Mouse (Mus musculus): ENCODE results near the gene Egflam. TPM values are rescaled to one million over a fixed set of nuclear protein-coding genes. Genes with fewer than 3 reads are reported as not detected.

The Egflam gene
- total RNA-seq, 2 experiments from 2014 or later: 7.7 to 8.7 TPM

- intact Hi-C loops (cut with DNase I): loop anchor here (1.0 kb wide), 2 partner anchors 317 to 342 kb away; no protein-coding TSS in a partner anchor
- peak; percentile 44 for DNase-seq (ENCODE audit: low spot score)
These were observed 172.0 kb downstream of the Egflam start for GRCm38 (mm10) chr15:7226225-7226624.

GRCm38 (mm10) chr15:7224151-7224775, 173.9 kb downstream of the Egflam start:
- no peak for DNase-seq (ENCODE audit: low spot score)
- intact Hi-C loops (cut with DNase I): loop anchor here (1.0 to 2.0 kb wide), 2 partner anchors 89 to 387 kb away; no protein-coding TSS in a partner anchor

GRCm38 (mm10) chr15:7222809-7223208, 175.4 kb downstream of the Egflam start:
- peak; percentile 47 for DNase-seq (ENCODE audit: low spot score)
- intact Hi-C loops (cut with DNase I): no loop called here

DNA sequence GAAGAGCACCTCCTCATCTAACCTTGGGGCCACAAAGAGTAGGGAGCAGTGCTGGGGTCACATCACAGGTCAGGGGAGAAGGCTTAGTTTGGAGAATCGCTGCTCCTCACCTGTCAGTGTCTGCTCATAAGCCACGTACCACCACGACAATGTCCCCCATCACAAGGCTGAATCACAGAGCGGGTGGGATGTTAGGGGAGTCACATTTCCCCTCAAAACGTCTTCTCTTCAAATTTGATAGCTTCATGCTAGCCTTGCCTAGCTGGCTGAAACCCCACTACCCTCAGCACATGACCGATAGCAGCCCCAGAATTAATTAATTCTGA, 181.0 kb downstream of the Egflam start:
- no peak for DNase-seq (ENCODE audit: low spot score)
- intact Hi-C loops (cut with DNase I): no loop called here

GRCm38 (mm10) chr15:7216581-7217272, 181.5 kb downstream of the Egflam start:
- intact Hi-C loops (cut with DNase I): no loop called here

DNA sequence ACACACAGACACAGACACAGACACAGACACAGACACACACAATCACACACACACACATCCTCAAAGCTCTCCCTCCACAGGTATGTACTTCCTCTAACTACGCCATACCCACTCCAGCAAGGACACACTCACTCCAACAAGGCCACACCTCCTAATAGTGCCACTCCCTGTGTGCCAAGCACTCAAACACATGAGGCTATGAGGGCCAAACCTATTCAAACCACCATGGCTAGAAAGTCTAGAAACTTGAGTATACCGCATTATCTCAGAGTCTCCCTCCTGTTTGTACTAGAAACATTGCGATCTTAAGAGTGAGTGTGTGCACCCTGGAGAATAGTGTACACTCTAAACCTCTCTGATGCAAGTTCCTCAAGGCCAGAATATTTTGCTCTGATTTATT, 182.3 kb downstream of the Egflam start:
- DNase-seq (ENCODE audit: low spot score): no peak
- intact Hi-C loops (cut with DNase I): no loop called here

More at GRCm38 (mm10) chr15:7216581-7217272, 181.5 kb downstream of the Egflam start:
- DNase-seq (ENCODE audit: low spot score): no peak

DNA sequence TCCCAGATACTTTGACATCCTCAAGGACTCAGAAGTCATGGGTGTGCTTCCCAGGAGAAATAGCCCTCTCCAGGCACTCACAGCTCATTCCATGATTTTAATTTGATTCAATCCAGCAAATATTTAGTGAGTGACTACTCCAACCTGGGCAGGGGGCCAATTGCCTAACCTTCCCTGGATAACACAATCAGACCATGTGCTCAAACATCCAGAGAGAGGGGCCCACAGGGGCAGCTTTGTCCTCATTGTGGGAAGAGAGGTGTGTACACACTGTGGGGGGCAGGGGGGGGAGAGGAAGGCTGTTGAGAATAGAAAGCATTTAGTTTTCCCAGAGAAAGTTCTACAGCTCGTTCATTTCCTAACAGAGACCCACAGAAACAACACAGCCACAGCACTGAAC, 184.5 kb downstream of the Egflam start:
- intact Hi-C loops (cut with DNase I): no loop called here
- no peak for DNase-seq (ENCODE audit: low spot score)

GRCm38 (mm10) chr15:7208180-7208579, 190.0 kb downstream of the Egflam start:
- no peak for DNase-seq (ENCODE audit: low spot score)
- intact Hi-C loops (cut with DNase I): no loop called here

DNA sequence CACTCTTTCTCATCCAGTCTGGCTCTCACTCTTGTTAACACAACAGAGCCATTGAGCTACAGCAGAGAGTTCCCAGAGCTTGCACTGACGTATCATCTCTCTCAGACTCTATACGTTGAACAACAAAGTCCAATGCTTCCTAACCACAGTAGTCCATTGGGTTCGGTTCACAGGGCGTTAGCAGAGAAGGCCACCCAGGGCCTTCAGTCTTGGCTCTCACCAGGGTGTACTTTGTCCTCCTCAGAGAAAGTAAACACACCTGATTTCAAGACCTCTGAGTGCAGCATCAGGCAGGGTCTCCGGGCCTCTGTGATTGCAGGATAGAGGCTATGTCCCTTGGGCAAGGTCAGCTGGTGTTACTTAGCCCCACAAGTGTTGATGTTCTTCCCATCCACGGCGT, 190.9 kb downstream of the Egflam start:
- intact Hi-C loops (cut with DNase I): no loop called here
- no peak for DNase-seq (ENCODE audit: low spot score)

DNA sequence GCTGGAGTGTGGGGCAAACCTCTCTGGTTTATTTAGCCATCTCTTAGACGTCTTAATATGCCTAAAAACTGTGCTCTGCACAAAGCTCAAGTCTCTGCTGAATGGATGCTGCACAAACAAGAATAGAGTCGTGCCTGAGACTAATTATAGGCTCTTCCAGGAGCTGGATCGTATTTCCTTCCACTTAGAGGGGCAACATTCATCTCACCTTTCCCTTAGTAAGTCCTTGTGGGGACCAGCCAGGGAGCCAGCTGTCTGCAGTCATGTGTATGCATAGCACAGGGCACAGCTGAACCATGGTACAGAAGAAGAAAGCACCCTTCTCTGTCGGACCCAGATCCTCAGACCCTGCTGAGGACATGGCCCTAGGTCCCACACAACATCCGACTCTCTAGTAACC, 192.1 kb downstream of the Egflam start:
- intact Hi-C loops (cut with DNase I): no loop called here
- DNase-seq (ENCODE audit: low spot score): no peak

- no peak for DNase-seq (ENCODE audit: low spot score)
- intact Hi-C loops (cut with DNase I): no loop called here
These were observed 193.3 kb downstream of the Egflam start for GRCm38 (mm10) chr15:7204917-7205316.

DNA sequence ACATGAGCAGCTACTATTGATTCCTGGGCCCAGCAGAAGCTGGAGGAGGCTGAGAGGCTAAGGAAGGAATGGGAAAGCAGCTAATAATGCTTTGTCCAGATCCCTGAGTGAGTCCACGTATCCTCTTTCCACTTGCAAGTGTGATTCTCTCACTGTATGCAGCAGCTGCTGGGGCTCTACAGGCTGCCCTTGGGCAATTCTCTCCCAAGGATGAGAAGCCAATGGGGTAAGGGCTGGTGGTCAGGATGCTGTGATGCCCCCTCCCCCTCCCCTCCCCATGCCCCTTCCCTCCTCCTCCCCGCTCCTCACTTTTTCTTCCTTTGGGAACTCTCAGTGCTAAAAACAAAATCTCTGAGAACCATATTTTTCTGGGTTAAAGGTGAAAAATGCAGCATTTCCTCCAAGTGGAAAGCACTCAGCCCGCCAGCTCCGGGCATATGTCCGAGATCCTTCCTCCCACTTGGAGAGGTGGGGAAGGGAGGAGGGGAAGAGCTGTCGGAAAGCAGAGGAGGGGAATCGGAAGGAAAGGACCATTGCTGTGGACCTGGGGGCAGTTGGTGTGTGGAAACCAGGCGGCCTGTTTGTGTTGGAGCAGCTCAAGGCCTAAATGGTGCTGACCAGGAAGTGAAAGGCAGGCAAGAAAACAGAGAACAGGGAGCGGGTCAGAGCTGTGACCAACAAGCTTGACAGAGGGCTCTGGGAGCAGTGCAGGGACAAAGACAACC, 194.4 kb downstream of the Egflam start:
- intact Hi-C loops (cut with DNase I): no loop called here

DNA sequence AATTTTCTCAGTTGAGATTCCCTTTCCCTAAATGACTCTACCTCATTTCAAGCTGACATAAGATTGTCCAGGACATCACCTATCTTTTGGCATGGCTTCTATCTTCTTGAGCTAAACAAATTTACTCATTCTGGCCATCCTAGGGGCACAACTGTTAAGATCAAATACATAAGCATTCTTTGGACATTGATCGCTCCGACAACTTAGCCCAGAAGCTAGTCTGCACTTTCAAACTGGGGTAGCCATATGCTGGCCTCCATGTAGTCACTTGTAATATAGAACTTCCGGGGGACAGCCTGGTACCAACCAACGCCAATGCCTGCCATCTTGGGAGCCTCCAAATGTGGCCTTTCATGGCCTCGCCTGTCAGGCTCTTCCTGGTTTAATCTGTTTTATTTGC, 195.2 kb downstream of the Egflam start:
- intact Hi-C loops (cut with DNase I): no loop called here
- DNase-seq (ENCODE audit: low spot score): no peak

More for the DNA sequence above, 194.4 kb downstream of the Egflam start:
- DNase-seq (ENCODE audit: low spot score): peak; percentile 58

DNA sequence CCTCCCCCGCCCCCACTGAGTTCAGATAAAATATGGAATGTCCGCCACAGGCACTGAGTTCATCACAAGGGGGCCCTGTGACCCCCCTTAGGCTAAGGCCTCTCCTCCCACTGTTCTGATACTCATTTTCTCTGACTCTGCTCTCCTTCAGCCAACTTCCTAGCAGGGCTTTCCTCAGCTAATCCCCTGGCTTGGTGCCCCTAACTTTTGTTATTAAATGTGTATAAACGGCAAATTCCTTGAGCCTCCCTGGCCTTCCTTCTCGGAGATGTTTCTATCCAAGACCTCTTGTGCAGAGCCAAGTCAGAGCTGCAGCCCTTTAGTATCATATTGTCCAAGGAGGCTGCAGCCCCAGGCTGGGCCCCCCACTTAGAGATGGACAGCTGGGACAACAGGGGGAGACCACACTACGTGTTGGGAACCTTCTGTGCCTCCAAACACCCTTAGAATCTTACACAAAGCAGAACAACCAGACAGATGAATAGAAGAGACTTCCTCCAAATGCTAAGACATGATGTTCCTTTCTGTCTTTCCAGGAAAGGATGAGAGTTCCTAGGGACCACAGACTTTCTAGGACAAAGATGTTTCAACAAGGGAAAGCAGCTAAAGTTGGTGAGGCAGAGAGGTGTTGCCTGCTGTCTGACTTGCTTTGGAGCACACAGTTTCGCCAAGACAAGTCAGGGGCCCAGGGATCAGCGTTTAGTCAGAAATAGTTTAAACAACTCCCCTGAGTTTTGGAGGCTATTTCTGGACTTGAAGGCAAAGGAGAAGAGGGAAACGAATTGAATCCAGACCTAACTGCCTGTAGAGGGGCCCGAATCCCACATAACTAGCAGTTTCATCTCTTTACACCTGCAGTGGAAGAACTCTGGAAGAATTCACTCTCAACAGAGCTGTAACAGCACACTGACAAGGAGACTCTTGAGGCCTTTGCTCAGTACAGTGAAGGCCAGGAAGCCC, 196.5 kb downstream of the Egflam start:
- DNase-seq (ENCODE audit: low spot score): no peak
- intact Hi-C loops (cut with DNase I): no loop called here

- no peak for DNase-seq (ENCODE audit: low spot score)
- intact Hi-C loops (cut with DNase I): no loop called here
These were observed 197.9 kb downstream of the Egflam start for GRCm38 (mm10) chr15:7200286-7200685.

- no peak for DNase-seq (ENCODE audit: low spot score)
- intact Hi-C loops (cut with DNase I): no loop called here
These were observed 199.4 kb downstream of the Egflam start for GRCm38 (mm10) chr15:7198816-7199215.

DNA sequence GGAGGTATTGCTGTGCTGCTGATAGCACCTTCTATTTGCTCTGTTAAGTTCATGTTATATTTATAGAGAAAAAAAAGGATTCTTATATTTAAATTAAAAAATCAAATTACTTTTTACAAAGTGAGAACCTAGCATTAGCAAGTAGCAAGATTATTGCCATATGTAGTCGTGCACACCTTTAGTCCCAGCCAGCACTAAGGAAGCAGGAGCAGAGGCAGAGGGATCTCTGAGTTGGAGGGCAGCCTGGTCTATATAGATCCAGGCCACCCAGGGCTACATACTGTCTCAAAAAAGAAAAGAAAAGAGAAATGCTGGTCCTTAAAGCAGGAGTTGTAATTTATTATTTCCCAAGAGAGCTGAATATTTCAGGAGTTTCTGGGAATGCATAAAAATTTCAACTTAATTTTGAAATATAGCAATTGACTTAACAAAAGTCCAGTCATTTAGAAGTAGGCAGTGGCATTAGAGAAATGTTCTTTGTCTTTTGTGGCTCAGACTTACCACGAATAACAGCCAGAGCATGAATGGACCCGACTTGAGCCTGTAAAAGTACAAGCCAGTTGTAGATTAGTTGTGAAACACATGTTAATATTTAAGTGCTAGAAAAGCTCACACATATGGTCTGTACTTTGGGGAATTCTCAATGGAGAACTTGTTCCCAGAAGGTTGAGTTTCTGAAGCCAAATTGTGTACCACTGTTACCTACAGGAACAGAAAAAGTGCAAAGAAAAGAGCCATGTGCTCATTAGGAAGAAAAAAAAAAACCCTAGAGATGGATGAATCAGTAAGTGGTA, 200.3 kb downstream of the Egflam start:
- no peak for DNase-seq (ENCODE audit: low spot score)

GRCm38 (mm10) chr15:7194748-7195221, 203.4 kb downstream of the Egflam start:
- intact Hi-C loops (cut with DNase I): no loop called here
- no peak for DNase-seq (ENCODE audit: low spot score)

More for the DNA sequence above, 200.3 kb downstream of the Egflam start:
- intact Hi-C loops (cut with DNase I): no loop called here

DNA sequence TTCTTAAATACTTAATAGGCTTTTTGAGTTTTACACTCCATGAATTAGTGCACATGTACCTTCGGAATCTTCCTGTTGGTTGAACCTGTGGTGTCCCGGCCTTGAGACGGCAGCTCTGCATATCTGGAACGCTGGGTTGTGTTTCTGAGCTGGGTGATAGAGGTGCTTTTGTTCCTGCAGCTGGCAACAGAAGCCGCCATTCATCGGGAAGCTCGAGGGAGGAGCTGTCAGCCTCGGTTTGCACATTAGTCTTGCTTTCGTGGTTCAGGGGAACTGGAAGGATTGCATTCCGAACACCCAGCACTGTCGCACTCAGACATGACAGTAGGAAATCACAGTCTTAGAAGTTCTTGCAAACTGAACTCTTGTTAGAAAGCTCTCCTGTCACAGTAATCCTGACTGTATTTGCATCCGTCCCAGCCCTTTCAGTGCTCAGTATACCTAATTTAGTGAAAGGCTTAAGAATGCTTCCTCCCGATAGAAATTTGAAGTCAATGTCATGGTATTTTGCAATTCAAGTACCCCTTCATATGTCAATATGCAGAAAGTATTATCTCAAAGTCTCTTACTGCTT, 204.0 kb downstream of the Egflam start:
- DNase-seq (ENCODE audit: low spot score): no peak
- intact Hi-C loops (cut with DNase I): no loop called here

Measured in heart, postnatal 25 days (tissue).